Mouse (Mus musculus) liver, embryonic 15.5 days (tissue): ENCODE results near the gene Lsg1. TPM values are rescaled to one million over a fixed set of nuclear protein-coding genes. Genes with fewer than 3 reads are reported as not detected.

ENCODE experiments used
- ATAC-seq: fragments of 200-750 bp; cut with Nextera tagmentation; 2 replicates; pipeline ENCODE4 v1.8.0; 2017; ENCODE audit warnings: moderate number of reproducible peaks, mild to moderate bottlenecking, moderate library complexity; ENCODE audit not compliant: insufficient read depth
- H3K27ac ChIP-seq: fragments of 300-500 bp; sonication (generic); replicated peaks from 2 replicates; pipeline ENCODE4 v1.5.1; 2015; ENCODE audit warnings: mild to moderate bottlenecking, inconsistent platforms
- H3K27me3 ChIP-seq: fragments of 300-500 bp; sonication (generic); 2 replicates; pipeline ENCODE4 v1.6.1; 2015; ENCODE audit warnings: mild to moderate bottlenecking, inconsistent platforms
- H3K36me3 ChIP-seq: fragments of 300-500 bp; sonication (generic); replicated peaks from 2 replicates; pipeline ENCODE4 v1.6.1; 2015; ENCODE audit warnings: moderate library complexity, mild to moderate bottlenecking, inconsistent platforms
- H3K4me1 ChIP-seq: fragments of 300-500 bp; sonication (generic); replicated peaks from 2 replicates; pipeline ENCODE4 v1.6.1; 2015; ENCODE audit warnings: inconsistent platforms
- H3K4me2 ChIP-seq: fragments of 300-500 bp; sonication (generic); 2 replicates; pipeline ENCODE4 v1.6.1; 2015; ENCODE audit warnings: moderate library complexity, mild to moderate bottlenecking, inconsistent platforms
- H3K4me3 ChIP-seq: fragments of 300-500 bp; sonication (generic); replicated peaks from 2 replicates; pipeline ENCODE4 v1.5.1; 2015; ENCODE audit warnings: mild to moderate bottlenecking, inconsistent platforms
- H3K9ac ChIP-seq: fragments of 300-500 bp; sonication (generic); 2 replicates; pipeline ENCODE4 v1.6.1; 2015; ENCODE audit warnings: moderate library complexity, mild to moderate bottlenecking, inconsistent platforms
- H3K9me3 ChIP-seq: fragments of 300-500 bp; sonication (generic); replicated peaks from 2 replicates; pipeline ENCODE4 v1.6.1; 2016; ENCODE audit warnings: inconsistent platforms
- WGBS: fragments of 180-500 bp; shearing (Covaris S2); methylation state at CpG from one replicate; pipeline ENCODE4 v1.1.7; 2015; ENCODE audit warnings: mixed read lengths; ENCODE audit not compliant: insufficient replicate concordance; 5-methylcytosine and 5-hydroxymethylcytosine counted together
- polyA plus RNA-seq: library from polyadenylated mRNA; unstranded; fragments of >200 nt; fragmentation: Nextera tagmentation; extraction: Ambion mirVana; gene quantifications from 2 replicates; pipeline ENCODE4 v1.2.1, GENCODE M21; 2015

Gene Lsg1
- polyA plus RNA-seq, 1 experiment from 2014 or later, result 20.6 TPM

DNA sequence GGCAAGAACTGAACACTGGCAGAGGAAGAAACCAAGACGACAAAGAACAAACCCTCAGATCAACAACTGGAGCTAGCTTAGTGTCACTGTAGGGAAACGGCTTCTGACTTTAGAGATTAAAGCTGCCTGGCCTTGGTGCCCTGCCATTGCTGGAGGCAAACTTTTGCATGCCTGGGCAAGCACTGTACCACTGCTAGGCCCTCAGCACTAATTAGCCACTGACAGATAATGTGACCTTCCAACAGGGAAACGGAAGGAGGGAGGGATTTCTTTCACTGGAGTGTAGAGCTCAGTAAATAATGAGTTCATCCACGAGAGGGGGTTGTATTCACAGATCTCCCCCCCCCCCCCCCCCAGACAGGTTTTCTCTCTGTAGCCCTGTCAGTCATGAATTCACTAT, 15.2 kb downstream of the Lsg1 start:
- no peaks in the 10 kb centered on the region for H3K27me3 ChIP-seq
- no peaks in the 10 kb centered on the region for H3K4me1 ChIP-seq
- no peak for ATAC-seq
- H3K9ac ChIP-seq, result no peak overlapping the region
- WGBS, result 67% methylated on average over 4 of the region's 4 CpGs
- H3K9me3 ChIP-seq, result no peaks in the 10 kb centered on the region
- no peak overlapping the region for H3K4me2 ChIP-seq
- H3K27ac ChIP-seq, result no peak overlapping the region
- no peak overlapping the region for H3K4me3 ChIP-seq
- peaks cover 95% of the 10 kb centered on the region for H3K36me3 ChIP-seq

- ATAC-seq, result no peak
- Histone ChIP-seq H3K9me3 (no peaks in the 10 kb centered on the region), H3K4me1 (peaks cover 4% of the 10 kb centered on the region), H3K4me3 (no peak overlapping the region), H3K9ac (no peak overlapping the region), H3K27me3 (no peaks in the 10 kb centered on the region), H3K4me2 (no peak overlapping the region), H3K27ac (no peak overlapping the region), H3K36me3 (peaks cover 95% of the 10 kb centered on the region)
- 67% methylated on average over 5 of the region's 5 CpGs for WGBS
Observed at GRCm38 (mm10) chr16:30571378-30571777, 16.0 kb downstream of the Lsg1 start.

GRCm38 (mm10) chr16:30570173-30570572, 17.2 kb downstream of the Lsg1 start:
- Histone ChIP-seq H3K4me1 (peaks cover 16% of the 10 kb centered on the region), H3K27me3 (no peaks in the 10 kb centered on the region), H3K4me3 (no peak overlapping the region), H3K27ac (no peak overlapping the region), H3K36me3 (peaks cover 92% of the 10 kb centered on the region), H3K4me2 (no peak overlapping the region), H3K9me3 (no peaks in the 10 kb centered on the region), H3K9ac (no peak overlapping the region)
- ATAC-seq, result no peak
- WGBS, result 78% methylated on average over 4 of the region's 4 CpGs

DNA sequence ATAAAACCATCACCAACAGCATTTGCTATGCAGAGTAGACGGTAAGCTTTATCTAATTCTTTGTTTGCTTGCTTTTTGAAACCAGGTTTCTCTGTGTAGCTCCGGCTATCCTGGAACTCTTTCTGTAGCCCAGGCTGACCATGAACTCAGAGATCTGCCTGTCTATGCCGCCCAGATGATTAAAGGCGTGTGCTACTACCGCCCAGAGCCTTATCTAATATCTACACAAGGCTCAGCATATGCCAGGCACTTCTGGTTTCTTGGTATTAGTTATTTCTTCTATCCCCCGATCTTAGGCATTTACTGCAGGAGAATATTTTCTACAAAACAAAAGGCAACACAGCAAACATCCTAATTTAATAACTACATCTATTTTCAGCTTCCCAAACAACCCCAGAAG, 21.8 kb downstream of the Lsg1 start:
- peak overlapping the region; percentile 73 for H3K27ac ChIP-seq
- 0 out of 2 replicates have a peak overlapping the region, but pooled peaks have one; percentile 7 for H3K4me3 ChIP-seq
- H3K4me1 ChIP-seq, result peaks cover 25% of the 10 kb centered on the region
- peak overlapping the region; percentile 47 for H3K4me2 ChIP-seq
- no peaks in the 10 kb centered on the region for H3K9me3 ChIP-seq
- peaks cover 96% of the 10 kb centered on the region for H3K36me3 ChIP-seq
- peak; percentile 91 for ATAC-seq
- H3K27me3 ChIP-seq, result no peaks in the 10 kb centered on the region
- WGBS, result 31% methylated on average over 6 of the region's 6 CpGs
- no peak overlapping the region; the same call in 1 of the 2 replicates for H3K9ac ChIP-seq

DNA sequence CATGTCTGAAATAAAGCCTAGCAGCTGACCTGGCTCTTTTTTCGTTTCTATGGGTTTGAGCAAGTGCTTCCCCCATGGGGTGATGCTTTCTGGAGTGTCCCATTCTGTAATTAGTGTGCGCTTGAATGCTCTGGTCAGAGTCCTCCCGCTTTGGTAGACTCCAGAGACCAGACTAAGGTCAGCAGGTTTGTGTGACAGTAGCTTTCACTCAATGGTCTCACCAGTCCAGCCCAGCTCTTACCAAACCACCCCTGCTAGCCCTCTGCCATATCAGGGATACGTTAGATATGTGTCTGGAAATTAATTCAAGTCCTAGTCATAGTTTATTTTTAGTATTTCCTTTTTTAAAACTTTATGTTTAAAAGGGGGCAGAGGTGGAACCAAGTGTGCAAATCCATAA, 26.8 kb downstream of the Lsg1 start:
- no peak for ATAC-seq
- peaks cover 13% of the 10 kb centered on the region for H3K4me1 ChIP-seq
- no peaks in the 10 kb centered on the region for H3K27me3 ChIP-seq
- no peaks in the 10 kb centered on the region for H3K9me3 ChIP-seq
- no peak overlapping the region for H3K9ac ChIP-seq
- H3K27ac ChIP-seq, result no peak overlapping the region
- WGBS, result 86% methylated on average over 4 of the region's 4 CpGs
- H3K36me3 ChIP-seq, result peaks cover 78% of the 10 kb centered on the region
- no peak overlapping the region for H3K4me2 ChIP-seq
- no peak overlapping the region for H3K4me3 ChIP-seq

DNA sequence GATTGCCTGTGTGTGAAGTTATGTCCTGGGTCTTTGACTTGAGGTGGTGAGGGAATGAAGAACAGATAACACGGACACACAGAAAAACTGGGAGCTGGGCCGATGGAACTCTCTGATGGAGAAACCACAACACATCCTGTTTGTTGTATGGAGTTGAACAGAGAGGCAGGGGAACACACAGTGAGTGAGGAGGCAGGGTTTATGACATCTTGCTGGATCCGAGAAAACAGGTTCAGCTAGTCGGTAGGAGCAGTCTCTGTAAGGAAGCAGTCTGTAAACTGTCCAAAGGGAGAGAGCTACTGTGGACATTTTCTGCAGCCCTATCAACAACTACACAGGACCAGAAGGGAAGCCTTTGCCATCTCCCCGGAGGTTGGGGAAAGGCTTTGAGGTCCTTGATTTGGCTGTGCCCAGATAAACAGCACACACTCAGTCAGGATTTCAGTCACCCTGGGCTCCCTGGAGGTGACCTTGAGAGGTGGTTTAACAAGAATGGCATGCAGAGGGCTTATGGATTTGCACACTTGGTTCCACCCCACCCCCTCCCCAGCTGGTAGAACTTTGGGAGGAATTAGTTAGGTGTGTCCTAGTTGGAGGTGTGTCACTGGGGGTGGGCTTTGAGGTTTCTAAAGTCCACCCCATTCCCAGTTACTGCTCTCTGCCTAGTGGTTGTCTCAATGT, 27.9 kb downstream of the Lsg1 start:
- Histone ChIP-seq H3K36me3 (peaks cover 67% of the 10 kb centered on the region), H3K4me1 (0 out of 2 replicates have a peak, but pooled peaks cover 2% of the 10 kb centered on the region), H3K27me3 (no peaks in the 10 kb centered on the region), H3K4me2 (no peak overlapping the region), H3K9ac (no peak overlapping the region), H3K9me3 (no peaks in the 10 kb centered on the region), H3K27ac (no peak overlapping the region), H3K4me3 (no peak overlapping the region)
- 69% methylated on average over 5 of the region's 5 CpGs for WGBS
- ATAC-seq, result no peak

DNA sequence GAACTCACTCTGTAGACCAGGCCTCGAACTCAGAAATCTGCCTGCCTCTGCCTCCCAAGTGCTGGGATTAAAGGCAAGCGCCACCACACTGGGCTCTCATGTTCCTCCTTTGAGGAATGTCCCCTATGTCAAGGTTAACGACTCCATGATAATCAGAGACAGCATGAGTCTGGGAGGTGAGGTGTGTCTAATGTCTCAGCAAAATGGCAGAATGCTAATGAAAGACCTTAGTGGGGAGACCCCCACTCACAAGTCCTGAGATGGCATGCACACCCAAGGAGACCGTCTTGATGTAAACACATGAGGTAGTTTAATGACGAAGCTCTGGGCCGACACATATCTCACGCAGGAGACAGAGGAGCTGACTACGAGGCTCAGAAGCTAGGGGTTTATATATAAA, 33.3 kb downstream of the Lsg1 start:
- H3K36me3 ChIP-seq, result peaks cover 14% of the 10 kb centered on the region
- no peak overlapping the region for H3K9ac ChIP-seq
- no peak overlapping the region for H3K27ac ChIP-seq
- H3K4me2 ChIP-seq, result no peak overlapping the region
- no peak overlapping the region for H3K4me3 ChIP-seq
- WGBS, result 76% methylated on average over 8 of the region's 8 CpGs
- H3K9me3 ChIP-seq, result no peaks in the 10 kb centered on the region
- H3K27me3 ChIP-seq, result peaks cover 33% of the 10 kb centered on the region
- peaks cover 18% of the 10 kb centered on the region for H3K4me1 ChIP-seq
- ATAC-seq, result no peak

GRCm38 (mm10) chr16:30552621-30553338, 34.6 kb downstream of the Lsg1 start:
- H3K27ac ChIP-seq, result no peak overlapping the region; the same call in 1 of the 2 replicates
- no peak overlapping the region for H3K4me3 ChIP-seq
- no peak overlapping the region for H3K9ac ChIP-seq
- H3K4me2 ChIP-seq, result no peak overlapping the region
- ATAC-seq, result no peak
- peaks cover 46% of the 10 kb centered on the region for H3K27me3 ChIP-seq
- no peaks in the 10 kb centered on the region for H3K9me3 ChIP-seq
- WGBS, result 31% methylated on average over 11 of the region's 11 CpGs
- H3K4me1 ChIP-seq, result peaks cover 18% of the 10 kb centered on the region
- H3K36me3 ChIP-seq, result 0 out of 2 replicates have a peak, but pooled peaks cover 6% of the 10 kb centered on the region

DNA sequence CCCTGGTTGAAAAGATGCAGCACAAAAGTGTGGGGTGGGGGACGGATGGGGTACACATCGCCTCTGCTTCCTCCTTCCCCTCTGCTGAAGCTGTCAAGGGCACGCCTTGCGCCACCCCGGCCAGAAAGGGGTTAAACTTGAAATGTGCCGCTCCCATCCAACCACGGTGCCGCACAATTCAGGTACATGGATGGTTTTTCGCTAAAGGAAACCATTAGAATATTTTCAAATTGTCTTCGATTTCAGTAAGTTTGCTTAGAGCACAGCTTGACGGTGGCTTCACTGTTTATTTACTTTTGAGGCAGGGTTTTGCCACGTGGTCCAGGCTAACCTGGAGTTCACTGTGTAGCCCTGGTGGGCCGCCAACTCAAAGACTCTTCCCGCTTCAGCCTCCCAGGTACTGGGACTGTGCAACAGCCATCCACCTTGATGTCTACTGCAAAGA, 36.6 kb downstream of the Lsg1 start, which contains the start of gene Tmem44:
Tmem44 (minus strand) TSS at position 95 of the 445 bp plus-strand sequence.
- Histone ChIP-seq H3K9me3 (no peaks in the 10 kb centered on the region), H3K27me3 (peaks cover 47% of the 10 kb centered on the region), H3K9ac (peak within 1 kb of the TSS; percentile 64), H3K4me2 (peak within 1 kb of the TSS; percentile 95), H3K4me1 (peaks cover 18% of the 10 kb centered on the region), H3K4me3 (peak within 1 kb of the TSS; percentile 63), H3K36me3 (no peaks in the 10 kb centered on the region), H3K27ac (no peak within 1 kb of the TSS)
- 7% methylated on average over 14 of the region's 14 CpGs for WGBS
- ATAC-seq, result peak; percentile 11; the same call in 1 of the 2 replicates

- peak; percentile 78 for ATAC-seq
- under 1% methylated on average over 62 of the region's 63 CpGs for WGBS
- Histone ChIP-seq H3K9ac (peak overlapping the region; percentile 64), H3K27me3 (peaks cover 47% of the 10 kb centered on the region), H3K4me1 (peaks cover 18% of the 10 kb centered on the region), H3K36me3 (no peaks in the 10 kb centered on the region), H3K4me3 (peak overlapping the region; percentile 63), H3K9me3 (no peaks in the 10 kb centered on the region), H3K27ac (no peak overlapping the region), H3K4me2 (peak overlapping the region; percentile 95)
Observed at GRCm38 (mm10) chr16:30549966-30550747, 37.2 kb downstream of the Lsg1 start.

- H3K4me2 ChIP-seq, result peak overlapping the region; percentile 95; the same call in 1 of the 2 replicates
- peaks cover 24% of the 10 kb centered on the region for H3K4me1 ChIP-seq
- H3K9me3 ChIP-seq, result no peaks in the 10 kb centered on the region
- H3K27ac ChIP-seq, result no peak overlapping the region
- H3K27me3 ChIP-seq, result peaks cover 47% of the 10 kb centered on the region
- H3K36me3 ChIP-seq, result no peaks in the 10 kb centered on the region
- ATAC-seq, result no peak
- peak overlapping the region; percentile 63; the same call in 1 of the 2 replicates for H3K4me3 ChIP-seq
- no peak overlapping the region for H3K9ac ChIP-seq
- 63% methylated on average over 7 of the region's 7 CpGs for WGBS
Observed at GRCm38 (mm10) chr16:30549516-30549915, 37.9 kb downstream of the Lsg1 start.
